Mouse (Mus musculus) 416B (cell line): ENCODE data around the gene Mlst8.
A peak's percentile ranks its signal among the peaks of the same experiment; 100 is the strongest.

ENCODE experiments used
- DNase-seq: peaks from one replicate; pipeline ENCODE4 v3.0.0; 2011; ENCODE audit warnings: low read depth

Gene Mlst8

GRCm38 (mm10) chr17:24489265-24490030 lies 10.6 kb upstream of the Mlst8 start:
- no peak for DNase-seq

DNA sequence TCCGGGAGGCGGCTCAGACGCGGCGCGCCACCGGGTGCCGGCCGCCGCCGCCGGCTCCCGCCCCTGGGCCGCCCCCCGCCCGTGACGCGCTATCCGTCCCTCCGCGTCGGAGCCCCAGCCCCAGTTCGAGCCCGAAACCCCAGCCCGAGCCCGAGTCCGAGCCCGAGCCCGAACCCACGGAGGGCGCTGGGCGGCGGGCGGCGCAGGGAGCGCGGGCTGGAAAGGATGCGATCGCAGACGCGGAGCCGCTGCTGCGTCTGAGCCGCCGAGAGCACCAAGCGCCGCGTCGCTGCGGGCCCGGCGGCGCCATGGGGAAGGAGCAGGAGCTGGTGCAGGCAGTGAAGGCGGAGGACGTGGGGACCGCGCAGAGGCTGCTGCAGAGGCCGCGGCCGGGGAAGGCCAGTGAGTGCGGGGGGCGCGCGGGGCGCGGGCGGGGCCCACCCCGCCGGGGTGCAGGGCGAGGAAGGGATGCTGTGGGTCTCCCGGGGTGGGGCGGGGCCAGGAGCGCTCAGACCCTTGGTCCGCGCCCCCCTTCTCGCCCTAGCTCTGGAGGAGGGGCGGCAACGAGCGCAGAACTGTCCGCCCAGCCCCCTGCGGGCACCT lies 9.9 kb upstream of the Mlst8 start:
- DNase-seq = no peak

DNA sequence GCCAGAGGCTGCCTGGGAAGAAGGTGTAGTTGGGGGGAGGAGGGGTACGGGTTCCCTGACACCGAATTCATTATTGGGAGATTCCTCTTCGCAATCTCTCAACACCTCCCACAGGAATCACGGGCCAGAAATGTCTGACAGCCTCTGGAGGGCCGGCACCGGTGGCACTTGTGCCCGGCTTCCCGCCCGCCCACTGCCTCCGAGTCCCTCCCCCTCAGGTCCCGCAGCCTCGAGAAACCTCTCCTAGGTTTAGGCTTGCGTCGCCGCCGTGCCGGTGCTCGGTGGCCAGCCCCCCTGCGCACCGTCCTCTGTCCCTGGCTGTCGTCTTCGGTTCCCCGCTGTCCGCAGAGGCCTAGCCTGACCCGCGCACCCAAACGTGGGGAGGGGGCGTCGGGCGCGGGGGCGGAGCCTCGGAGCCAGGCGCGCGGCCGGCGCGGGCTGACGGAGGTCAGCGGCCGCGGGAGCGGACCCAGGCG lies 9.3 kb upstream of the Mlst8 start, which contains the start of gene Caskin1:
Gene Caskin1, plus strand, starts transcription at position 416 of the 476 bp plus-strand sequence.
- DNase-seq = no peak

DNA sequence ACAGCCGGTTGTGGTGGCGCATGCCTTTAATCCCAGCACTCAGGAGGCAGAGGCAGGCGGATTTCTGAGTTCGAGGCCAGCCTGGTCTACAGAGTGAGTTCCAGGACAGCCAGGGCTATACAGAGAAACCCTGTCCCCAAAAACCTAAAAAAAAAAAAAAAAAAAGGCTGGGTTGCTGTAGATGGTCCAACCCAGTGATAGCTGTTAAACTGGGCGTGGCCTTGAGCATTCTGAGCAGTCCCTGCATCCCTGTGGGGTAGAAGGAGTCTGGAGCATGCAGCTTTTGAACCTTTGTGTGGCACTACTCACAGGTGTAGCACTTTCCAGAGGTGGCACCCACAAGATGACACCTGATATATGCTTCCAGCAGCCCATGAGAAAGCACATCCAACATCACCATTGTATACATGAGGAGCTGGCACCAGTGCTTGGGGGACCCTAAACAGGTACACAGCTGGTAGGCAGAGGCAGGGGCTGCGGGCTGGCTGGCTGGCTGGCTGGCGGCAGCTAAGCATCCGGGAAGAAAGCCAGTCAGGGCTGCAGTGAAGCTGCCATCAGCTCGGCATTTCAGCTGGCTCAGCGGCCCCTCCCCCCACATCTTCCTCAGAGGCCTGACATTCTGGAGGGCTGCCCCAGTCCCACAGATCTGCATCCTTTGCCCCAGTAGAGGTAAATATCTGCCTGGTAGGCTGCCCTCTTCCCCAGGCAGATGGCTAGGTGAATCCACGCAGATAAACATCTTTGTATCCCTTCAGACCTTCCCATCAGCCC lies 6.4 kb upstream of the Mlst8 start:
- DNase-seq = no peak

- DNase-seq = no peak
Observed at GRCm38 (mm10) chr17:24483495-24483894, 4.6 kb upstream of the Mlst8 start.

- no peak for DNase-seq
Observed at GRCm38 (mm10) chr17:24481027-24481815, 2.3 kb upstream of the Mlst8 start.

DNA sequence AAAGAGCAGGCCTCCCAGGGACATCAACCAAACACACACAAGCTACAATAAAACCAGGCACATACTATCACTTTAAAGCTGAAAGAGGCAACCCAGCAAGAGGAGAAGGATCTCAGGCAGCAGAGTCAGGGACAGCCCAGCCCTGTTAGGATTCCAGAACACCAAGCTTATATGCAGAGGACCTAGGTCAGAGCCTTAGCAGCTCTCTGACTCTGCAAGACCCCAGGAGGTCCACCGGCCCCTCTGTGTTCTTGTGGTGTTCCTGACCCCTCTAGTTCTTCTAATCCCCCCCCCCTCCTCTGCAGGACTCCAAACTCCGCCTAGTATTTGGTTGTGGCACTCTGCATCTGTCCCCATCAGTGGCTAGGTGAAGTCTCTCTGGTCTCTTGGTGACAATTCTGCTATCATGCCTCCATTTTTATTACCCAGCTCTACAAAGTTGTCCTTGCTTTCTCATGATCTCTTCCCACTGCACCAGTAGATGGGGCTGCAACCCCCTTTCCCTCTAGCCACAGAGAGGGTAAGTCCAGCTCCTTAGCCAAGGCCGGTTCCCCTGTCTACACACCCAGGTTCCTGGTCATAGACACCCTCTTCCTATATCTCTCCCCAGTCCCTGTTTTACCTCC lies 1.4 kb upstream of the Mlst8 start:
- DNase-seq = peak; percentile 76

- no peak for DNase-seq
Observed at GRCm38 (mm10) chr17:24479431-24479830, 553 bp upstream of the Mlst8 start.

GRCm38 (mm10) chr17:24477985-24478600 lies 785 bp downstream of the Mlst8 start:
- DNase-seq = no peak

- peak; percentile 39 for DNase-seq
Observed at GRCm38 (mm10) chr17:24477053-24477984, 1.6 kb downstream of the Mlst8 start.

DNA sequence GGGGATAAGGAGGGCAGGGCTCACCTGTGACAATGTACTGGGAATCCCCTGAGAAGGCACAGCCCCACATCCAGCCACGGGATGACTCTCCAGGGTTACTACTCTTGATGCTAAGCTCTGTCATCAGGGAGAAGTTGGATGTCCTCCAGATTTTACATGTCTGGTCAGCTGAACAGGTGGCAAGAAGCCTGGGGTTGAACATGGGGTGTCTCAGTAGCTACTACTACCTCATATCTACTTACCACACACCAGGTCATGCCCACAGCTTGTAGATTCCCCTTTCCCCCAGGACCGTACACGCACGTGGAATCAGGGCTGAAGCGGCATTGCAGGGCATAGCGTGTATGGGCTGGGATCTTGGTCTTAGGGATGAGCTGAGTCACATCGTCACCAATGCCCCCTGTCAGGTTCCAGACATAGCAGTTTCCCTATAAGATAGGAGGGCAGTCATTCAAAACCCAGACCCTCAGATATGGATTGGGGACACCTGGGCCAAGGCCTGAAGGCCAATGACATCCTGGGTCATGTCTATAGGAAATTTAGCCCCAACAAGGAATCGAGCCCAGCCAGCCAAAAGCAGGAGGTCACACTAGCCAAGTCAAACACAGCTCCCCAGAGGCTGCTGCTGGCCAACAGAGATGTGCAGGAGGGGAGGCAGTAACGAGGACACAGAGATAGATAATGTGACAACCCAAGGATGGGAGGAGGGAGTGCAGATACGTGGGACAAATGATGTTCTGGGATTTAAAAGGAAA lies 2.7 kb downstream of the Mlst8 start:
- DNase-seq = no peak

DNA sequence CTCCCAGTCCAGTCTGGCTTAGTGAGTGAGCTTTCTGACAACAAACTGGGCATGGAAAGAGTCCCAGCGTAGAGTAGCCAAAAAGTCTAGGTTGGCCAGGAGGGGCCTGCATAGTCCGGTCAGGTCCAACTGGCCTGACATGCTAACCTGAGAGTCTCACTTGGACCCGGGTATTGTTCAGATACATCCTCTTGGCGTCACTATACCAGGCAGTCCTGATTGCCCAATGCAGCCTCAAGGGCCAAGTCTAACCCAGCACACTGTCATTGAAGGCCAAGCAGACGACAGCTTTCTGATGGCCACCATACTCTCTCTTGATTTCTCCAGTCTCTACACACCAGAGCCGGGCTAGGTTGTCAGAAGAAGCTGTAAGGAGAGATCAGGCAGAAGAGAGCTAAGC lies 3.3 kb downstream of the Mlst8 start:
- no peak for DNase-seq

DNA sequence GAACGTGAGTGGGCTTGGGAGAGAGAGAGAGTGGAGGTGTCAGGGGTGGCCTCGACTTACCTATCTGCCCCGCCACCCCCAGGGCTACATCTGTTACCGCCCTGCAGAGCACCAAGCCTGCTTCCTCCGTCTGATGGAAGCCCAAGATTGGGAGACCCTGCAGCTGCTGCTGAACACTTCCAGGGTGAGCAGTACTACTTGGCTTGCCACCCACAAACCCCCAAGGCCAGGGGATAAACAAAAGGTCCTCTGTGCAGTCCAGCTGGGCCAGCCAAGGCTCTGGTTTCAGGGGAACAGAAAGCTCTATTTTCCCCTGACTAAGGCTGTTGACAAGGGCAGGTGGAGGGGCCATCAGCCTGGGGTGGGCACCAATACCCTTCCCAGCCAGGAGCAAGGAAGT lies 4.3 kb downstream of the Mlst8 start:
- DNase-seq = no peak

- no peak for DNase-seq
Observed at GRCm38 (mm10) chr17:24473612-24474275, 5.1 kb downstream of the Mlst8 start, which contains the start of gene Bricd5. TSS of gene Bricd5 (plus strand) at chr17:24473884.

GRCm38 (mm10) chr17:24472512-24472911 lies 6.4 kb downstream of the Mlst8 start:
- peak; percentile 44 for DNase-seq

- peak; percentile 34 for DNase-seq
Observed at GRCm38 (mm10) chr17:24470701-24471527, 8.0 kb downstream of the Mlst8 start.

- peak; percentile 99 for DNase-seq
Observed at GRCm38 (mm10) chr17:24469910-24470602, 8.8 kb downstream of the Mlst8 start, which contains the start of the genes E4f1 and Pgp. TSS of gene E4f1 (minus strand) at chr17:24470313. TSS of gene Pgp (plus strand) at chr17:24470392.
